Mouse (Mus musculus): ENCODE measurements around the gene Rps27rt. TPM values are rescaled to one million over a fixed set of nuclear protein-coding genes. Genes with fewer than 3 reads are reported as not detected.

Rps27rt gene
- polyA plus RNA-seq, 1 experiment from 2014 or later, result 259 TPM

DNA sequence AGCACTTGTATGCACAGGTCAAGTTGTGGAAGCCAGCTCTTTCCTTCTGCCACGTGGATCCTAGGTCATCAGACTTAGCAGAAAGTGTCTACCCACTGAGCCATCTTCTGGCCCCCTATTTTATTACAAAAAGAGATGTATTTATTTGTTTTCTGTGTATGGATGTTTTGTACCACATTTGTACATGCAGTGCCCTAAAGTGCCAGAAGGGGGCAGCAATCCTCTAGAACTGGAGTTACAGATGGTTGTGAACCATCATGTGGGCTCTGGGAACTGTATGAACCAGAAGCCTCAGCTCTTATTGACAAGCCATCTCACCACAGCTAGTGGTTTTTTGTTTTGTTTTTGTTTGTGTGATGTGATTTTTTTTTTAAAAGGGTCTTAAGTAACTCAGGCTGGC is 29.7 kb downstream of the Rps27rt start:
- H3K4me1 ChIP-seq (replicated peaks), result peaks cover 8% of the 10 kb centered on the region
- no peak for ATAC-seq (ENCODE audit: insufficient number of reproducible peaks, low FRiP score)
- no peak overlapping the region for H3K4me3 ChIP-seq
- H3K36me3 ChIP-seq, result no peaks in the 10 kb centered on the region
- H3K9ac ChIP-seq, result no peak overlapping the region
- no peaks in the 10 kb centered on the region for H3K9me3 ChIP-seq (replicated peaks)
- H3K27me3 ChIP-seq (replicated peaks), result no peaks in the 10 kb centered on the region
- 24% methylated on average over 1 of the region's 1 CpGs for WGBS
- H3K27ac ChIP-seq (ENCODE audit: poor library complexity, severe bottlenecking), result no peak overlapping the region
- H3K4me2 ChIP-seq, result no peak overlapping the region

DNA sequence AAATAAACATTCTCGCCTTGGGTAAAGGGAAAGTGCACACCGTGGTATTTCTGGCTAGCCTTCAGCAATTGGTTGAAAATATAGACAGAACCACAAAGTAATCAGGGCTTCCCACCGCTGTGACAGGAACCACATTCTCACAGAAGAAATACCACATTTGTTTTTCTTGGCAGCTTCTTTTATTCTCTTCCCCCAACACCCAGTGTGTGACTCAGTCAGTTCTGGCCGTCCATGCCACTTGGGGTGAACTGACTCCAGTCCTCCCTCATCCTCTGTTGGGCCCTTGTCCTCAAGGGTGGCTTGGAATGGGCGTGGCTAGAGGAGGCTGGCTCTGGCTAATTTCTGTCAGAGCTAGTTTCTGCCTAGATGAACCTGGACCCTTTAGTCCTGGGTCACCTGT is 34.1 kb downstream of the Rps27rt start:
- Histone ChIP-seq H3K4me2 (no peak overlapping the region), H3K36me3 (no peaks in the 10 kb centered on the region), H3K4me3 (no peak overlapping the region), H3K9me3 (replicated peaks) (no peaks in the 10 kb centered on the region), H3K4me1 (replicated peaks) (peaks cover 8% of the 10 kb centered on the region), H3K9ac (no peak overlapping the region), H3K27ac (ENCODE audit: poor library complexity, severe bottlenecking) (peak overlapping the region; percentile 46), H3K27me3 (replicated peaks) (no peaks in the 10 kb centered on the region)
- peak; percentile 78; the same call in 1 of the 2 replicates for ATAC-seq (ENCODE audit: insufficient number of reproducible peaks, low FRiP score)
- WGBS, result 39% methylated on average over 5 of the region's 5 CpGs

DNA sequence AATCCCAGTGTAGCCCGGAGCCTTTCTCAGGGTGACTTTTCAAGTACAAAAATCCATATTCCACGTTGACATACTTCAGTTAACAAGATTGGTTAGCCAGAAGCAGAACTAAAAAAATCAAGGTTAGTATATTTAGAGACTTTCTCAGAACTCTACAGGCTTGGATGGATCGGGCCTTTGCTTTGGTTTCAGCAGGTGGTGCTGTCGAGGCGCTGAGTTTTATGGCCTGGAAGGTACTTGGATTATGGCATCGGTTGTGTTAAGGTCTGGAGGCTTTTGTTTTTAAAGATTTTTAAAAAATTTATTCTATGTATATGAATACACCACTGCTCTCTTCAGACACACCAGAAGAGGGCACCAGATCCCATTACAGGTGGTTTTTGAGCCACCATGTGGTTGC is 37.0 kb downstream of the Rps27rt start:
- WGBS, result 85% methylated on average over 6 of the region's 6 CpGs
- H3K36me3 ChIP-seq, result no peaks in the 10 kb centered on the region
- peaks cover 8% of the 10 kb centered on the region for H3K4me1 ChIP-seq (replicated peaks)
- no peak overlapping the region for H3K27ac ChIP-seq (ENCODE audit: poor library complexity, severe bottlenecking)
- H3K9ac ChIP-seq, result no peak overlapping the region
- H3K9me3 ChIP-seq (replicated peaks), result 0 out of 2 replicates have a peak, but pooled peaks cover 10% of the 10 kb centered on the region
- no peak overlapping the region for H3K4me2 ChIP-seq
- ATAC-seq (ENCODE audit: insufficient number of reproducible peaks, low FRiP score), result no peak
- H3K27me3 ChIP-seq (replicated peaks), result no peaks in the 10 kb centered on the region
- H3K4me3 ChIP-seq, result no peak overlapping the region

DNA sequence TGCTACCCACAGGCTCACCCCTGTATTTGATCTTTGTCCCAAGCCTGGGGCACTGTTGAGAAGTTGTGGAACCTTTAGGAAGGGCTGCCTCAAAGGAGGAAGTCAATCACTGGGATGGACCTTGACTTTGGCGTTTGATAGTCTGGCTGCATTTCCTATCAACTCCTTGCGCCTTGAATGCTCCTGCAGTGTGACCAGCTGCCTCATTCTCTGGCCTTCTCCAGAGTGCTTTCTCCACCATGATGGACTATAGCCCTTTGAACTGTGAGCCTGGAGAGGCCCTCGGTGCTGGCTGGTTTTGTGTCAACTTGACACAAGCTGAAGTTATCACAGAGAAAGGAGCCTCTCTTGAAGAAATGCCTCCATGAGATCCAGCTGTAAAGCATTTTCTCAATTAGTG is 37.9 kb downstream of the Rps27rt start:
- ATAC-seq (ENCODE audit: insufficient number of reproducible peaks, low FRiP score), result no peak

DNA sequence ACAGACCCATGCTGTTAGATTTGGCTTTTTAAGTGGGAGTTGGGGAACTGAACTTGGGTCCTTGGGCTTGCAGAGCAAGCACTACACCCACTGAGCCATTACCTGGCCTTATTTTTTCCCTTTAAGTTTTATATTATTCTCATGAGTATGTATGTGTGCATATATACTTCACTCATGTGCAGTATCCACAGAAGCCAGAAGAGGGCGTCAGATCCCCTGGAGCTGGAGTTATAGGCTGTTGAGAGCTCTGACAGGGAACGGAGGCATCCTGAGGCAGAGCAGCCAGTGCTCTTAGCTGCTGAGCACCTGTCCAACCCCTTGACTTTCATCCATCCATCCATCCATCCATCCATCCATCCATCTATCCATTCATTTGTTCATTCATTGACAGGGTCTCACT is 45.9 kb downstream of the Rps27rt start:
- H3K9ac ChIP-seq, result no peak overlapping the region
- no peaks in the 10 kb centered on the region for H3K36me3 ChIP-seq
- no peak overlapping the region for H3K4me3 ChIP-seq
- no peak overlapping the region for H3K4me2 ChIP-seq
- H3K4me1 ChIP-seq (replicated peaks), result peaks cover 11% of the 10 kb centered on the region
- H3K27me3 ChIP-seq (replicated peaks), result no peaks in the 10 kb centered on the region
- H3K27ac ChIP-seq (ENCODE audit: poor library complexity, severe bottlenecking), result no peak overlapping the region
- 64% methylated on average over 2 of the region's 2 CpGs for WGBS
- 0 out of 2 replicates have a peak, but pooled peaks cover 5% of the 10 kb centered on the region for H3K9me3 ChIP-seq (replicated peaks)
- no peak for ATAC-seq (ENCODE audit: insufficient number of reproducible peaks, low FRiP score)

More for the DNA sequence above, 37.9 kb downstream of the Rps27rt start:
- H3K9me3 ChIP-seq (replicated peaks), result 0 out of 2 replicates have a peak, but pooled peaks cover 10% of the 10 kb centered on the region
- no peaks in the 10 kb centered on the region; the same call in 1 of the 2 replicates for H3K4me1 ChIP-seq (replicated peaks)
- no peak overlapping the region for H3K9ac ChIP-seq
- WGBS, result 76% methylated on average over 3 of the region's 3 CpGs
- no peaks in the 10 kb centered on the region for H3K36me3 ChIP-seq
- H3K4me3 ChIP-seq, result no peak overlapping the region
- no peak overlapping the region for H3K4me2 ChIP-seq
- H3K27ac ChIP-seq (ENCODE audit: poor library complexity, severe bottlenecking), result no peak overlapping the region
- H3K27me3 ChIP-seq (replicated peaks), result no peaks in the 10 kb centered on the region

DNA sequence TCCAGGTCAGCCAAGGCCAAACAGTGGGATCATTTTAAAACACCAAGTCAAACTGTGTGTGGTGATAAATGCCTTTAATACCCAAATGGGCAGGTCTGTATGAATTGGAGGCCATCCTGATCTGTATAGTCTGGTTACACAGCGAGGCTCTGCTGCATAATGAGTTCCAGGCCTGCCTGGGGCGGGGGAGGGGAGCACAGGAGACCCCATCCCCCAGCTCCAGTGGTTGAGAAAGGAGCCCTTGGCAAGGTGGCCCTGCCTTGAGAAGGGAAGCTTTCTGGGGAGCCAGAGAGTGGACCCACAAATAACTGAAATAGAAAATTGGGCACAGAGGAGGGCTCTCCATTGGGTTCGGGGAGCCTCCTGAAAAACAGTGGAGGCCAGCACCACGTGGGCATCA is 47.2 kb downstream of the Rps27rt start:
- Histone ChIP-seq H3K4me2 (no peak overlapping the region), H3K27me3 (replicated peaks) (no peaks in the 10 kb centered on the region), H3K9ac (no peak overlapping the region), H3K4me1 (replicated peaks) (peaks cover 11% of the 10 kb centered on the region), H3K36me3 (no peaks in the 10 kb centered on the region), H3K9me3 (replicated peaks) (0 out of 2 replicates have a peak, but pooled peaks cover 4% of the 10 kb centered on the region), H3K27ac (ENCODE audit: poor library complexity, severe bottlenecking) (no peak overlapping the region), H3K4me3 (no peak overlapping the region)
- no peak for ATAC-seq (ENCODE audit: insufficient number of reproducible peaks, low FRiP score)
- WGBS, result 81% methylated on average over 4 of the region's 4 CpGs

DNA sequence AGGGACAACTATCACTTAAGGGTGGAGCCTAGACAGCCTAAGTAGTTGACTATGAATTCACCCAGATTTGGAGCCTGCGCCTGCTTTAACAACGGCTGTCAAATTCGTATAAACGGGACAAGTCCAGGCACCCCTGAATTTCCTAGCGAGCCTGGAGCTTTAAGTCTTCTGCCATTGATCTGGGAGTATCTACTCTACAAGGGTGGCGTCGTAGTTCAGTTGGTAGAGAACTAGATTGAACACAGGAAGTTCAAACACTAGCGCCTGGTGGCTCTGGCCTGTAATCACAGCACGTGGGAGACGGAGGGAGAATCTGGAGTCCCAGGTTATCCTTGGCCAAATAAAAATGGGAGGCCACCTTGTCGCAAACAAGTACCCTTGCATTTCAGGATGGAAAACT is 48.3 kb downstream of the Rps27rt start:
- H3K27me3 ChIP-seq (replicated peaks), result no peaks in the 10 kb centered on the region
- WGBS, result 59% methylated on average over 11 of the region's 11 CpGs
- H3K36me3 ChIP-seq, result no peaks in the 10 kb centered on the region
- no peak for ATAC-seq (ENCODE audit: insufficient number of reproducible peaks, low FRiP score)
- peaks cover 11% of the 10 kb centered on the region for H3K4me1 ChIP-seq (replicated peaks)
- no peak overlapping the region for H3K9ac ChIP-seq
- H3K9me3 ChIP-seq (replicated peaks), result 0 out of 2 replicates have a peak, but pooled peaks cover 4% of the 10 kb centered on the region
- peak overlapping the region; percentile 98 for H3K4me2 ChIP-seq
- H3K4me3 ChIP-seq, result peak overlapping the region; percentile 86
- H3K27ac ChIP-seq (ENCODE audit: poor library complexity, severe bottlenecking), result no peak overlapping the region

DNA sequence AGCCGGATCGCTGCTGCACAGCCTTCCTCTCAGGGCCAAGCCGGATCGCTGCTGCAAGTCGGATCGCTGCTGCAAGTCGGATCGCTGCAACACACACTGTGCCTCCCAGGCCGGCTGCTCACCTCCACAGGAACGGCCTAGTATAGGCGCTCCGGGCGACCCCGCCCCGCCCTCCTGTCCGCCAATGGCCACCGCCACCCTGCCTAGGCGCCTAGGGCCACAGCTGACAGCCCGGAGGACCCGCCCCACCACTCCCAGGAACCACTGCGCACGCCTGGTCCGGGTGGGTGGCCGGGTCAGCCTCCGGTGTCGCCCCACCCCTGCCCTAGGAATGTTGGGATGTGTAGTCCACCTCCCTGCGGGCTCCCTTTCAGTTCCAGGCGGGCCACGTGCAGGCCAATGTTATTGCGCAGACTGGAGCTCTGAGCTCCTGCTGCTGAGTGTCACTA is 48.8 kb downstream of the Rps27rt start, which contains the start of gene Gpd1l:
TSS of gene Gpd1l (minus strand) at position 265 of the 449 bp plus-strand sequence.
- WGBS, result under 1% methylated on average over 30 of the region's 30 CpGs
- ATAC-seq (ENCODE audit: insufficient number of reproducible peaks, low FRiP score), result peak; percentile 98

DNA sequence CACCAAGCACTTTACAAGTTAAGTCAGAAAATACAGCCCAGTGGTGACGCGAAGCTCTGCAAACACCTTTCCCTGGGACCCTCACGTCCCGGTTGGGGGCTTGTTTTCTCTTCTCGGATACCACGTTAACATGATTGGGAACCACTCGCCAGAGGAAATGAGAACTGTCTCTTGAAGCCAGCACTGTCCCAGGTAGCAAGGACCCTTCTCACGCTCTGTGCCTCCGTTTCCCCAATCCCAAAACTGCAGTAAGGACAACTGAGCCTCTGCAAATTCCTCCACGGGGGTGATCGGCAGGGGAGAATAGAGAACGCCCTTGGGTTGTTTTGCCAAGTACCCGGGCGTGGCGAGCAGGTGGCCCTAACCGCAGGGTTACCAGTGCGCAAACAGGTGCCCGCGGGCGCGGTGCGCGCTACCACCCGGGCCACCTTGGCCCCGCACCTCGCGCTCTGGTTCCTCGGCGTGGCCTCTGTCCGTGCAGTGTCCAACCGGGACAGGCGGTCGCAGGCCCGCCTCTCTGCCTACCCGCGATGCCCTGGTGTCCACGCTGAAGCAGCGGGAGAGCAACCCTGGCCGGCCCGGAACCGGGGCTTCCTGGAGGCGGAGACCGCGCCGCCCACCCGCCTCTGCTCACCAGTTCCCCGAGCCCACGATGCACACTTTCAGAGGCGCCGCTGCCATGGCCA is 49.4 kb downstream of the Rps27rt start:
- H3K4me1 ChIP-seq (replicated peaks), result peaks cover 11% of the 10 kb centered on the region
- under 1% methylated on average over 50 of the region's 50 CpGs for WGBS
- peak; percentile 29 for ATAC-seq (ENCODE audit: insufficient number of reproducible peaks, low FRiP score)
- H3K4me3 ChIP-seq, result peak overlapping the region; percentile 86
- no peaks in the 10 kb centered on the region for H3K36me3 ChIP-seq
- peak overlapping the region; percentile 78 for H3K27ac ChIP-seq (ENCODE audit: poor library complexity, severe bottlenecking)
- H3K4me2 ChIP-seq, result peak overlapping the region; percentile 98
- peak overlapping the region; percentile 79 for H3K9ac ChIP-seq
- H3K27me3 ChIP-seq (replicated peaks), result no peaks in the 10 kb centered on the region
- H3K9me3 ChIP-seq (replicated peaks), result no peaks in the 10 kb centered on the region

More for the DNA sequence above, 48.8 kb downstream of the Rps27rt start, which contains the start of gene Gpd1l:
- H3K9me3 ChIP-seq (replicated peaks), result 0 out of 2 replicates have a peak, but pooled peaks cover 3% of the 10 kb centered on the region
- no peaks in the 10 kb centered on the region for H3K36me3 ChIP-seq
- peak within 1 kb of the TSS; percentile 79 for H3K9ac ChIP-seq
- no peaks in the 10 kb centered on the region for H3K27me3 ChIP-seq (replicated peaks)
- peak within 1 kb of the TSS; percentile 98 for H3K4me2 ChIP-seq
- peak within 1 kb of the TSS; percentile 78 for H3K27ac ChIP-seq (ENCODE audit: poor library complexity, severe bottlenecking)
- peaks cover 11% of the 10 kb centered on the region for H3K4me1 ChIP-seq (replicated peaks)
- peak within 1 kb of the TSS; percentile 86 for H3K4me3 ChIP-seq

DNA sequence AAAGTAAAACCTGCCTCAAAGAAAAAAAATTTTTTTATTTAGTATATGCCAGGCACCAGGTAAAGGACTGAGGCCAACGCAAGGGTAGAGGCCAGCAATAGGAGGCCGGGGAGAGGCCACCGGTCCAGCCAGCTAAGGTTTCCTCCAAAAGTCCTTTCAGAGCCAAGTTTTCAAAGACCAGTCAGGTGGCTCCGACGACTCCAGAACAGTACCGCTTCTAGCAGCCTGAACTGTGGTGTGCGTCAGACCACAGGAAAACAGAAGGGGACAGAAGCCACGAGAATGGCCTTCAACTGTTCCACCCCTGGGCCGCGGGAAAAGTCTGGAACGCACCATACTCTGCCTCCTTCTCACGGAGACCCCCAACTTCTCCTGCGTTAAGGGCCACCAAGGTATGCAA is 49.9 kb downstream of the Rps27rt start:
- H3K4me2 ChIP-seq, result peak overlapping the region; percentile 98
- H3K36me3 ChIP-seq, result no peaks in the 10 kb centered on the region
- peak overlapping the region; percentile 79; the same call in 1 of the 2 replicates for H3K9ac ChIP-seq
- H3K9me3 ChIP-seq (replicated peaks), result no peaks in the 10 kb centered on the region
- peak overlapping the region; percentile 86 for H3K4me3 ChIP-seq
- no peak overlapping the region for H3K27ac ChIP-seq (ENCODE audit: poor library complexity, severe bottlenecking)
- no peak for ATAC-seq (ENCODE audit: insufficient number of reproducible peaks, low FRiP score)
- WGBS, result 20% methylated on average over 13 of the region's 13 CpGs
- H3K27me3 ChIP-seq (replicated peaks), result no peaks in the 10 kb centered on the region
- H3K4me1 ChIP-seq (replicated peaks), result peaks cover 11% of the 10 kb centered on the region

Data from heart, embryonic 12.5 days (tissue).